Mouse (Mus musculus) splenic B cell, adult 2 months (primary cell): Measurements from ENCODE around the gene C1qtnf7.

Source experiments
- DNase-seq: peaks from one replicate; pipeline ENCODE4 v3.0.0-alpha.2; 2011; ENCODE audit warnings: low read depth, low spot score
- H3K27me3 ChIP-seq: 2 replicates; pipeline ENCODE4 v1.6.1; 2012; ENCODE audit warnings: mild to moderate bottlenecking, low read length, moderate library complexity, mixed read lengths; ENCODE audit not compliant: control insufficient read depth, poor library complexity, insufficient read depth, severe bottlenecking
- H3K36me3 ChIP-seq: 2 replicates; pipeline ENCODE4 v1.6.1; 2012; ENCODE audit warnings: mild to moderate bottlenecking, low read length, moderate library complexity, mixed read lengths; ENCODE audit not compliant: control insufficient read depth, poor library complexity, insufficient read depth, severe bottlenecking

The C1qtnf7 gene

GRCm38 (mm10) chr5:43521369-43521768 lies 6.0 kb downstream of the C1qtnf7 start:
- no peak for DNase-seq
- H3K36me3 ChIP-seq = no peaks in the 10 kb centered on the region

GRCm38 (mm10) chr5:43522866-43523265 lies 7.5 kb downstream of the C1qtnf7 start:
- Histone ChIP-seq H3K36me3 (no peaks in the 10 kb centered on the region), H3K27me3 (no peaks in the 10 kb centered on the region)
- DNase-seq = no peak

More at GRCm38 (mm10) chr5:43521369-43521768, 6.0 kb downstream of the C1qtnf7 start:
- no peaks in the 10 kb centered on the region for H3K27me3 ChIP-seq

- H3K36me3 ChIP-seq = no peaks in the 10 kb centered on the region
- DNase-seq = no peak
- no peaks in the 10 kb centered on the region for H3K27me3 ChIP-seq
Observed at GRCm38 (mm10) chr5:43526874-43527584, 11.7 kb downstream of the C1qtnf7 start.

DNA sequence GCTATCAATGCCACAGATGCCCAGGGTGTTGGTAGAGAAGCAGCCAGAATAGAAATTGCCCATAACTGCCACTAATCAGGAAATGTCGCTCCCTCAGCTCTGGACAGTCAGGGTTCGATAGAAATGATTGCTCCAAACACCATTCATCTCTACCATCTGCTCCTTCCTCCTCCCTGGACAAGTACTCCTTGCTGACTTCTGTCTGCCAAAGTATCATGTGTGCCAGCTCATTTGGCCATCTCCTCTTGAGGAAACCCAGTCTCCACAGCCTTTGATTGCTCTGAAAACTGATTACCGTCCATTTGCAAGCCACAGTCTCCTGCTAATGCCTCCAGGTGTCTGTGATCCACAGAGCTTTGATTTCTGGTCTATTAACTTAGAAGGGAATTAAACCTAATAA lies 14.8 kb downstream of the C1qtnf7 start:
- no peaks in the 10 kb centered on the region for H3K36me3 ChIP-seq
- DNase-seq = no peak
- H3K27me3 ChIP-seq = no peaks in the 10 kb centered on the region

DNA sequence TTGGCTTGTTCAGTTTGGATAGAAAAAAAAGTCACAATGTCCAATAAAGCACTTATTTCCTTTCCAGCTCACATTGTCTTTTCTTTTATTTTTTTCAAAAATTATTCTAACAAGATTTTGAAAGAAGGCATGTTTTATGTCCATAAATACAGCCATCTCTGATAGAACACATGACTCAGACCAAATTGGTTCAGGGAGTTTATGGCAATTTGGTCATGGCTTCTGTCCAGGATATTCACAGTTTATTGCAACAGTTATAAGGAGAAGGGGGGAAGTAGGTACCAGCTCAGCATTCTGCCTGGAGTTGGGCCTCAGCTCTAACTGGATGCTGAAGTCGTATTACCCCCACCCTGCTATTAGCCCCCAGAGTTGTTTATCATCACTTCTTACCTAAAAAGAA lies 15.5 kb downstream of the C1qtnf7 start:
- no peak for DNase-seq
- Histone ChIP-seq H3K36me3 (no peaks in the 10 kb centered on the region), H3K27me3 (no peaks in the 10 kb centered on the region)

DNA sequence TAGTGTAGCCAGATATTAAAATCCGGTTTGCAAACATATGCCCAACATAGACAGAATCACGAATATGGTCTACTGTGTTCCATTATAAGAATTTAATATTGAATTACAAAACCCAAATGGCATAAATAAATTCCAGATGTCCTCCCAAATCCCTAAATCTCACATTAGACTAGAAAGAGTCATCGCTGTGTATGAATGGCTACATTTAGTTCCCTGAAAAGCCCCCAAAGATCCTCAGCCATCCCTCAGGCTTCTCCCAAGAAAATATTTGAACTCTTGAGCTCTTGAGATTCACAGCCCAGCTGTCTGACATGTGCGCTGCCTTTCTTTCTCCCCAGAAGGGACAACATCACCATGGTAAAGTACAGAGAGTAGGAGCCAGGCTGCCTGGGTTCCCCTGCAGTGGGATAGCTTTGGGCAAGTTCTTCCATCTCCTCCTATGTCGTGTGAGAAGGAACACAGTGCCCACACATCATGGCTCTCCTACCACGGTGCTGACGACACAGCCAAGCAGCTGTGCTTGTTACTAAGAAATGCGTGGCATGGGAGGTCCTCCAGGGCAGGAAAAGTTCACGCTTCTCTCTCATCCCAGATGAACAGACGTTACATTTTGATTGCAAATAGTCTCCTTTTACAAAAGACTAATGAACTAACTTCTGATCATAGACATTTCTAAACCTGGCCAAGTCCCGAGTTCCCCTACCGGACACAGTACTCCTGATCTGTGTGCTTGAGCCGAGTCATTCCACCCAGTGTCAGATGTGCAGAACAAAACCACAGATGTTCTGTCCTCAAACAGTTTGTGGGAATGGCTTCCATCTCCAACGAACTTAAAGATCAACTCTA lies 23.2 kb downstream of the C1qtnf7 start:
- DNase-seq = no peak
- no peaks in the 10 kb centered on the region for H3K36me3 ChIP-seq
- H3K27me3 ChIP-seq = no peaks in the 10 kb centered on the region

DNA sequence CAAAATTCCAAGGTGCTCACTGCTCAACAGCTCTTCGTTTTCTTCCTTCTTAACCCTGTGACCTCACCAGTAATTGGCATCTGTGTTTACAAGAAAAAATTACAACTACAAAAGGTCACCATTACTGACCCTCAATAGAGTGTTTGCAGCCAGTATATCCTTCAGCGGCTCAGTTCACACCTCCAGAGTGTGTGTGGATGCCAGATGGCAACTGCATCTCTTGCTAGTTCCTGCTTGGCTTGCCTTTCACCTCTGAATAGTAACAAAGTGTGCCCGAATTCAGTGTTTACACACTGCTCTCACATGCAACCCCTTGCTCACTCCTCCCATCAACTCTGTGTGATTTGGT lies 23.8 kb downstream of the C1qtnf7 start:
- H3K36me3 ChIP-seq = no peaks in the 10 kb centered on the region
- no peaks in the 10 kb centered on the region for H3K27me3 ChIP-seq
- no peak for DNase-seq

DNA sequence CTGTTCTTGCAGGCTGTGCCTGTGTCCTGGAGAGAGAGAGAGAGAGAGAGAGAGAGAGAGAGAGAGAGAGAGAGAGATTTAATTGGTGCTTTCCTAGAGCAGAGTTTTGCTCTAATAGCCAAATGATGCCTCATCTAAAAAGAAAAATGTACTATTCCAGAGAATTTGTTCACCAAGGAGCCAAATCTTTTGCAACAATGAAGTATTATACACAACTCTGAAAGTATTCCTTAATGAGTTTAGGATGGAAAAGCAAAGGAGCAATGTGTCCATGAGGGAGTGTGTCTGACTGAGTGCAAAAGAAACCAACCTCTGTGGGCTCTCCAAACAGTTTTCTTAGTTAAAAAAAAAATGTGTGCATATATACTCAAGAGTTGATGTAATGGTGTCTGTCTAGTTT lies 24.5 kb downstream of the C1qtnf7 start:
- H3K36me3 ChIP-seq = no peaks in the 10 kb centered on the region
- no peak for DNase-seq
- no peaks in the 10 kb centered on the region for H3K27me3 ChIP-seq

- no peak for DNase-seq
- no peaks in the 10 kb centered on the region for H3K36me3 ChIP-seq
- no peaks in the 10 kb centered on the region for H3K27me3 ChIP-seq
Observed at GRCm38 (mm10) chr5:43541492-43541891, 26.2 kb downstream of the C1qtnf7 start.

GRCm38 (mm10) chr5:43542246-43542845 lies 27.0 kb downstream of the C1qtnf7 start:
- Histone ChIP-seq H3K27me3 (no peaks in the 10 kb centered on the region), H3K36me3 (no peaks in the 10 kb centered on the region)
- DNase-seq = no peak

- H3K27me3 ChIP-seq = no peaks in the 10 kb centered on the region
- no peaks in the 10 kb centered on the region for H3K36me3 ChIP-seq
- no peak for DNase-seq
Observed at GRCm38 (mm10) chr5:43549951-43550350, 34.6 kb downstream of the C1qtnf7 start.

DNA sequence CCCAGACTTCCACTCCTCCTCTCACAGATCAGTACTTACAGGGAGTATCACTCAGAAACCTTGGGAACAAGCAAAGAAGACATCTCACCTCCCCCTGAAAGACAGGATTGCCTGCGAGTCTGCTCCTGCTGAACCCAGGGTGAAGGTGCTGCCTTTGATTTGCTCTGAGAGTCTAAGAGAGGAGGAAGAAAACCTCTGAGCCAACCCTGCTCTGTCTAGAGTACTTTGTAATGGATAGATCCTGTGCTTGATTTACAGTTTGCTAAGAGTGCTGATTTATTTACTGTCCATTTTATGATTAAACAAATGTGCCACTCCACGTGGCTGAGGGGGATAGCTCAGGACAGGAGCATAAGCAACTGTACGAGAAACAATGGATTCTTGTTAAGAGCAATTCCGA lies 35.1 kb downstream of the C1qtnf7 start:
- no peak for DNase-seq
- Histone ChIP-seq H3K27me3 (no peaks in the 10 kb centered on the region), H3K36me3 (no peaks in the 10 kb centered on the region)

DNA sequence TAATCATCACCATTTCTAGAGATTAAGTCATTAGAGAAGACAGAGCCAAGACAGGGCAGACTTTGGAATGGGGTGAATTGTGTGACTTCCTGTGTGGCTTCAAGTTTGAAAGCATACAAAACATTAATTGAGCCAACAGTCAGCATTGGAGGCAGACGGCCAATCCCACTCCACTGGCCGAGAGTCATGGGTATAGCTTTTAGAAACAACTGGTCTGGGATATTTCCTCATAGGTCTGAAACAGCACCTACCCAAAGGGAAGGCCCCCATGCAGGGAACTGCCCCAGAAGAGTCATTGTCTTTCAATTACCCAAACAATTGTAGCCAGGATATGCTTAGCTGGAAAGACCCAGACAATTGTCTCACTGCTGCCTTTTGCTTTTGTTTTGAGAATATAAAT lies 39.5 kb downstream of the C1qtnf7 start:
- DNase-seq = no peak
- no peaks in the 10 kb centered on the region for H3K36me3 ChIP-seq
- no peaks in the 10 kb centered on the region for H3K27me3 ChIP-seq

GRCm38 (mm10) chr5:43555406-43555805 lies 40.1 kb downstream of the C1qtnf7 start:
- H3K27me3 ChIP-seq = no peaks in the 10 kb centered on the region
- DNase-seq = no peak
- no peaks in the 10 kb centered on the region for H3K36me3 ChIP-seq

DNA sequence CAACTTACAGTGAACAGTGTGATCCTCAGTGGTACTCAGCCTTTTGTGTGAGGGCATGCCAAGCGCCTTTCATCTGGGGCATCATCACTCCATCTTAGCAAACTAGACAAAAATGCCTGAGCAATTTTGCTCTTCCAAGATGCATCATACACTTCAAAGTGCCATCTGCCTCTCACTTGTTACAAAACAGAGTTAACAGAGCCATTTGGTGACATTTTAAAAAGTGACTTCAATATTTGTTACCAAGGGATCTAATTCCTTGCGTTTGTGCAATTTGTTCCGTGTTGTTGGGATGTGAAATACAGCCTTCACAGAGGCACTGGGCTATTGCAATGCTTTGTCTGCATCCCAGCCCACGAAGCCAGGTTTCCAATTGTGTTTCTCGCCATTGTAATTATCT lies 42.1 kb downstream of the C1qtnf7 start:
- Histone ChIP-seq H3K27me3 (no peaks in the 10 kb centered on the region), H3K36me3 (no peaks in the 10 kb centered on the region)
- DNase-seq = no peak
